Mouse (Mus musculus): Measurements from ENCODE around the gene Mmp27.

- TF ChIP-seq CTCF (conservative IDR thresholded peaks at IDR 0.05; ENCODE audit: low read length) = no peak
- no peak for TF ChIP-seq NANOG (IDR thresholded peaks at IDR 0.05; ENCODE audit: borderline replicate concordance, low read length)
These were observed 992 bp downstream of the Mmp27 start for GRCm38 (mm10) chr9:7572188-7572587.
